Mouse (Mus musculus) A20 (cell line): ENCODE measurements around the gene Tmem229b.
A peak's percentile ranks its signal among the peaks of the same experiment; 100 is the strongest.
"Not testable (repeated sequence)": the region's sequence is repeated elsewhere in the genome, so short reads cannot be mapped to it uniquely, and the experiment has no call there.

Experiments used
- DNase-seq: peaks from one replicate; pipeline ENCODE4 v3.0.0-alpha.2; 2011; ENCODE audit warnings: low read depth, low spot score

Gene Tmem229b

DNA sequence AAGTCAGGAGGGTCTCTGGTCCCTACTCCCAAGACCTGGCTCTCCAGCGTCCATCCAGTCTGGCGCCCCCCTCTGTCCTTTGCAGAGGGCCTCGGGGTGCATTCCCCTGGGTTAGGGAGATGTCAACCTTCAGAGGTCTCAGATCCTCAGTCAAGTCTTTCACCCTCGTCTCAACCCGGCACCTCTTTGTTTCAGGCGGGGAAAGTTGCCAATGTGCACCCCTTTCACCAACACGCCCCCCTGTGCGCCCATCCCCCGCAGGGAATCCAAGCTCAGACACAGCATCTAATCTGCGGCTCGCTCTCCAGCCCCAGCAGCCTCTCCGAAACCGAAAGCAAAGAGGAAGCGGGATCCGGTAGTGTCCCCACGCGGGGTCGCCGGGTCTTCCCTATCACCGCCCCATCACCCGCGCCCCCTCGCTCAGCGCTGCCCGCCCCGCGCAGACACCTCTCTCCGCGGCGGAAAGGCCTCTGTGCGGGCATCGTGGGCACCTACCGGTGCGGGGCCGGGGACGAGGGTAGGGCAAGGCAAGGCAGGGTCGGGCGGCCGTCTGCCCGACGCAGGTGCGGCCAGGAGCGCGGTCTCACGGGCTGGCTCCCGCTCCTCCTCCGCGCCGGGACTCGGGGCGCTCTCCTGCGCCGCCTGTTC is 825 bp downstream of the Tmem229b start:
- DNase-seq = peak; percentile 74

DNA sequence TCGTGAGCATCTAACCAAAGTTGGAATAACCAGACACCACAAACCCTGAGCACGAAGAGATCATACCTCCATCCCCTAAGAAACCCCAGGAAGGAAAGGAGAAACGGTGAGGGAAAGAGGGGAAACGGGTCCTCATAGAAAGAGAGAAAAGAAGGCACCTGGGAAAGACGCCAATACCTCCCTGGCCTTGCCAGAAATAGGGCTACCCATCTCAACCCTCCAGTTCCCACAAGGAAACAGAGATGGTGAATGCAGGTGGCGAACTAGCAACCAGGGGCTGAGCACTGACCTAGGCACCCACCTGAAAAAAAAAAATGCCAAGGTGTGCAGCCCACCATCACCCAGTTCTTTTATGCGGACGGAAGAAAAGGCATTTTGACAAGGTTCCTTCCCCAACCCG is 1.4 kb downstream of the Tmem229b start:
- no peak for DNase-seq

DNA sequence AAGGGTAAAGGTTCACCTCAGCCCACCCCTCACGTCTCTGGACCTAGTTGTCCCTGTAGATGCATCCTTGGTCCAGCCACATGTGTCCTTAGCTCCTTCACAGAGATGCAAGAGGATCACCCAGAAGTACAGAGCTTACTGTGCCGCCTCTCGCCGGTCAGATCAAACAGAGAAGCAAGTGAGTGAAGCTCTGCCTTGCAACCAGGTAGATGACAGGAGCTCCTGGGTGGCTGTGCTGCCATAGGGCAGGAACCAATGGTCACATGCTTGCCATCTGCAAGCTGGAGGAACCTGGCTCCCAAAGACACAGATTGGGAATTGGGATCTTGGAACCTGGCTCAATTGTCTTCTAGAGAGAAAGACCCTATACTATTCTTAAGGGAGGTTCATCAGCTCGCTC is 2.0 kb downstream of the Tmem229b start:
- no peak for DNase-seq

GRCm38 (mm10) chr12:79002978-79003377 is 4.4 kb downstream of the Tmem229b start:
- DNase-seq = no peak

DNA sequence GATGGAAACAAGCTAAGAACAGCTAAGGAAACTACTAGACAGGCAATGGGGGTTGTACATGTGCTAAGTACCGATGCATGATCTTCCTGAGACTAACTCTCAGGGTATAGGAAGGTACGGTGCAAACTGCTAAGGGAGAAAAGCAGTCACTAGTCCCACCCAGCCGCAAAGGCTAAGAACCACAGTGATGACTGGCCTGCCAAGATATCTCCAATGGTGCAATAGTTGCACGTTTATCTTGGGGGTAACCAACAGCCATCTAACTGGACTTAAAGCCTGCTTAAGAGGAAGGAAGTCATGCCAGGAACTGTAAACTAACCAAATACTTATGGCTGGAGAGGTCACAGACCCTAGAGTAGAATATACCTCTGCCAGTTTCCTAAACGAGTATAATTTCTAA is 5.0 kb downstream of the Tmem229b start:
- no peak for DNase-seq

DNA sequence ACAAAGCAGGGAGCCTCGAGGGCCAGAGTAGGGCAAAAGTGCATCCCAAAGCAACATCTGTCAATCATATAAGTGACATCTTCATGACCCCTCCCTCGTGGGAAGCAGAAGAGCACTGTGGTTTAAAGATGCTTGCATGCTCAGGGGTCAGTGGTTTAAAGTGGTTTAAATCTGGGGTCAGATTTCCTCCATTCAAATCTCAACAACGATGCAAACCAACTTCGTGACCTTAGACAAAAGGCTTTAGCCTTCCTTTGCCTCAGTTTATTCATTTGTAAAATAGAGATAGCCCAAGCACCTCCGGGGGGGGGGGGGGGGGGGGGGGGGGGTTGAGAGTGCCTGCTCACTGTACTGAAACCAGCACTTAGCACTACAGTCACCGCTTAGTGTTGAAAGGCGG is 10.7 kb downstream of the Tmem229b start:
- DNase-seq = no peak

DNA sequence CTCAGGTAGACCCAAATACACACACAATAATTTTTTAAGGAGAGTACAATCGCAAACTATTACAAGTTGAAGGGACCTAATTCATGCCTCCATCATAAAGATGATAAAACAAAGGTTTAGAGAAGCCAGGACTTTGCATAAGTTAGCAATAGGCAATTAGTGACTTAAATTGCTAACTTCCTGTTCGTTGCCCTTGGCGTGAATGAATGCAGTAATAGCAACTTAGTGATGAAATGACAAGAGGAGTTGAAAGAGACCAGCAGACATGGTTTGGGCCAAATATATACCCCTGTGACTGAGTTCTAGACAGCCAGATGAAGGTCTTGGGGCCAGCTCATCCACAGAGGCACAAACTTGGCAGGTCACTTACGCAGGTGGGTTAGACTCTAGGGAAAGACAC is 11.2 kb downstream of the Tmem229b start:
- no peak for DNase-seq

- DNase-seq = no peak
These were observed 19.8 kb downstream of the Tmem229b start for GRCm38 (mm10) chr12:78987581-78988081.

DNA sequence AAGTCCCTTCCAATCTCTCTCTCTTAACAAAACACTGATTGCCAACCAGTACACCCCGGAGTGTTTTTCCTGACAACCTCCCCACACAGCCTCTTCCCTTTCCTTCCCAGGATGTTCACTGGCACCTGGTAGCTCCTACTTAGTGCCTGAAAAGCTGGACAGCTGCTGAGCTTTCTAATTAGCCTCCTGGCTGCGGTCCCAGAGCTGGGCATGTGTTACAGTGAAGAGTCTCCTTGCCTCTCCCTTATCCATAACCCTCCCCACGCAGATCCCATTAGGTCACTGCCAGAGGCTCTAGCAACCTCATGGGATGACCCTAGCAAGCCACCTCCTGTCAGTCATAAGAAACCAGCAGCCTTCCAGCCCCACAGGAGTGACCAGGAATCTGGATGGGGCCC is 23.4 kb downstream of the Tmem229b start:
- DNase-seq = no peak

DNA sequence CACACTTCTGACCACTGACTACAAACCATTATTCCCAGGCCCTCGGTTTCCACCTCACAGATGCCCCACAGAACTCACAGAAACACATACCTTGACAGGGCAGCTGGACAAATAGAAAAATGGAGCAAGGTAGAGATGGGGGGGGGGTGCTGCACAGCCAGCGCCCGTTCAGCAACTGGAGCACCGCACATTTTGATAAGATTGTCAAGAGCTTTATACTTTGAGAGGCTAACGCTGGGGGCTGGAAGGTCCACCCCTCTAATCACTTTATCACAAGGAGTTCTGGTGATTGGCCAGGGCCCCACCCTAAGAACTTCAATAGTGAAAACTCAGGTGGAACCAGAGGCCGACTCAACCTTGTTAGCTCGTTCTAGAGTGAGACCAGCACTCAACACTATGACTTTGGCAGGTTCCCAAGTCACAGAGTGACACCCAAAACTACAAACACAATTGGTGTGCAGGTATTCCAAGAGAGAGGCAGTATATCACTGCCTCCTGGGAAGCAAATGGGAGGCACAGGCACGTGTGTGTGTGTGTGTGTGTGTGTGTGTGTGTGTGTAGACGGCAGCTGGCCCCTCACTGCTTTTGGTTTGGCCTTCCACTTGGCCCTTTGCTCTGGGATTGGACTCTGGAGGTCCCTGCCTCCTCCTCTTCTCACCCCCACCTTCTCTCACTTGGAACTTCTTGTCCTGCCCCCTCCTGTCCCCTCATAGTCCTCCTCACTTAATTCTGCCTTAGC is 24.0 kb downstream of the Tmem229b start:
- no peak for DNase-seq

DNA sequence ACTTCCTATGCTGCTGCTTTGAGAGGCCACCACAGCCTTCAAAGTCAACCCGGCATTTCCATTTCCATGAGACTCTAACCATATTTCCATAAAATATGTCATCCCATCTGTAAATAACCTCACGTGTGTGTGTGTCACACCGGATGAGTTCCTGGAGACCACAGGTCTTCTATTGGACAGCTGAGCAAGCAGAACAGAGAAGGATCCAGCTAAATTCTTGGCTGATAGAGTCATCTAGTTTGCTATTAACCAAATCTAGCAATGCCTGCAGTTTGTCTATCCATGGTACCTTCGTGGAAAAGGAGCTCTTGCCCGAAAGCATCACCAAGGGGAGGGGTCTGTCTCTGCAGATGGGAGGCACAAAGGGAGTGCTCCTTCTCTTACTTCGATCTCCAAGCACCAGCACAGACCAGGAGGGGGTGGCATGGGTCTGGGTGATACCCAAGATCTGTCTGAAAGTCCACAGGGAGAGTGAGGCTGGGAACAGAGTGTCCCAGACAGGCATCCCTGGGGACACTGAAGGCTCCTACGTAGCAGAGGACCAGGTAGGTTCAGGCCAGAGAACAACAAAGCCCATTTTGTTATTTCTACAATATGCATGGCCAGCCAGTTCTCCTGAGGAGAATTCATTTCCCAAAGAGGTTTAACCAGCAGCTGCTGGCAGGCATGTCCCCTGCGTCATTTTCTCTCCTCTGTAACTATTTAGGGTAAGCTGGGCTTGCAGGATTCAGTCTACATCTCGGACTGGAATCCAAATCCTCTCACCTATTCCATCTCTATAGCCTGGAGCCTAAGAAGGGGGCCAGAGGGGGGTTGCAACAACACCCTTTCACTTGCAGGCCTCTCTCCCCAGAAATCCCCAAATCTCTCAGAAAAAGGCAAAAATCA is 25.2 kb downstream of the Tmem229b start:
- no peak for DNase-seq

- no peak for DNase-seq
These were observed 26.3 kb downstream of the Tmem229b start for GRCm38 (mm10) chr12:78981131-78981530.

DNA sequence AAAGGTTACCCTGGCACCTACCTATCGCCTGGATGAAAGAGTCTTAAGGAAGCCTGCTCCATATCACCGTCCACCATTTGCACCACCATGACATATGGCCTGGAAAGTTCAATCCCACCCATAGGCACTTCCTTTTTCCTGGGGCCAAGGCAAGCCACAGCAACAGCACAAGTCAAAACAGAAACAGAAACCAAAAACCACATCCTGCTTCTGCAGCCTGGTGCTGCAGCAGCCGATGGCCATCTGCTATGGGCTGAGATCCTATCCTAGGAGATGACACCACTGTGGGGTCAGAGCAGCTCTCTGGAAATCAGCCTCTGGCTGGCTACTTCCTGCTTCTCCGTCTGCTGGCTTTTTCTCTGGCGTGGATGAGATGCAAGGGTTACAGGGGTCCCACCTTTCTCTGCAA is 26.7 kb downstream of the Tmem229b start:
- DNase-seq = peak; percentile 89

- DNase-seq = no peak
These were observed 29.9 kb downstream of the Tmem229b start for GRCm38 (mm10) chr12:78977552-78977951.

- DNase-seq = no peak
These were observed 30.3 kb downstream of the Tmem229b start for GRCm38 (mm10) chr12:78977078-78977477.

DNA sequence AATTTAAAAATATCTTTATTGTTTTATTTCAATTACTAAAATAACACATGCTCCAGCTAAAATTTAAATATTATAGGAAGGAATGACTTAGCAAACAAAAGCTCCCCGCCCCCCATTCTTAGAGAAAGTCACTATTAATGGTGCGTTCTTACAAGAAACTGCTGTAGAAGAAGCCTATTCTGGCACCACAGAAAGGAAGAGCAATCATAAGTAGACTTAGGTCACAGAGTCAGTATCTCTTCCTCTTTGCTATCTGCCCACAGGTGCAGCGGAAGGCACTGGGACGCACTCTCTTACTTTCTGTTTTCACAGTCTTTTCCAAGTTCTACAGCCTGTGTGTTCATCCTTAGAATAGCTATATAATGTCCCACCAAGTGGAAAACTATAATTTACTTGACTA is 31.6 kb downstream of the Tmem229b start:
- peak; percentile 79 for DNase-seq

DNA sequence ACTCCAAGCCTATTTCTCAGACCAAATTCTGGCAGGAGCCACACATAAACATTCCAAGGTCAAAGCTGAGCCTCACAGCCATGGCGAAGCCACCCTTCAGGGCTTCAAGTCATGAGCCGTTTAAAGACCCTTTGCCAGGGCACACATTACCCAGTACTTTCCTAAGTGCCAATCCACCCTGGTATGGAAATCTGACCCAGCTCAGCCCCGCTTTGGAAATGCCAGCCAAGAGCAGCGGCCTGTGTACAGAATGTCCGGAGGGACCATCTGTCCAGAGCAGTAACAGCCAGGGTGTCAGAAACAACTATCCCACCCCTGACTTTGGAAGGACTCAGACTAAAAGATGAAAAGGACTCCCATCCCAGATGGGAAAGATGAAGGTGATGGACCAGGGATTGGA is 32.7 kb downstream of the Tmem229b start:
- no peak for DNase-seq

GRCm38 (mm10) chr12:78973779-78974178 is 33.6 kb downstream of the Tmem229b start:
- DNase-seq = no peak

DNA sequence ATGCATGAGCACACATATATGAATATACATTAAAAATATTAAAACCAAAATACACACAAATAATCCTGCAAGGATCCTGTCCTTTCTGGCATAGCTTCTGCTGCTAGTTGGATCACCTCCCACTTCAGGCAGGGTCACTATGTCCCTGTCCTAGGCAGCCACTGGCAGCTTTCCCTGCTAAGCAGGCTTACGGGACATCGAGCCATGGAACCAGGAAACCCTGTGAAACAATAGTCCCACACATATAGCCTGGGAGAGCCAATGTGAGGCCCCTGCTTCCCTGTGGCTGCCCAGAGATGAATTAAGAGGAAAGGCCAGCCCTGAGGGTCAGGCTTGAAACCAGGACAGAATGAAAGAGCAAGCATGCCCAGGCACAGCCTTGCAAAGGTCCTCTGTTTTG is 35.8 kb downstream of the Tmem229b start:
- DNase-seq = no peak

DNA sequence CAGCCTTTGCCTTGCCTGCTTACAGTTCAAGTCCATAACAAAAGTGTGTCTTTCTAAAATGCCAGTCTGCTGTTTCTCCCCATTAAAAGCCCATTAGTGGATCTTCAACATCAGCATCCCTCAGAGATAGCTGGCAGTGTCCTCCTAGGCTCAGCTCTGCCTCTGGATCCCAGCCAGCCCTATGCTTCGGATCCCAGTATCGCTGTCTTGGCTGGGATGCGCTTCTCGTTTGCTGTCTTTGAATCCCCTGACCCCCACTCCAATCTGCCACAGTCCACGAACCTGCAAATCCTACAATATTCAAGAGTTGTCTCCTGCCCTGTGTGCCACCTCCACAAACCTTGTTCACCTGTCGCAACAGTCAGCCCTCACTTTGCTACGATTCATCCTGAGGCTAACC is 36.7 kb downstream of the Tmem229b start:
- no peak for DNase-seq

DNA sequence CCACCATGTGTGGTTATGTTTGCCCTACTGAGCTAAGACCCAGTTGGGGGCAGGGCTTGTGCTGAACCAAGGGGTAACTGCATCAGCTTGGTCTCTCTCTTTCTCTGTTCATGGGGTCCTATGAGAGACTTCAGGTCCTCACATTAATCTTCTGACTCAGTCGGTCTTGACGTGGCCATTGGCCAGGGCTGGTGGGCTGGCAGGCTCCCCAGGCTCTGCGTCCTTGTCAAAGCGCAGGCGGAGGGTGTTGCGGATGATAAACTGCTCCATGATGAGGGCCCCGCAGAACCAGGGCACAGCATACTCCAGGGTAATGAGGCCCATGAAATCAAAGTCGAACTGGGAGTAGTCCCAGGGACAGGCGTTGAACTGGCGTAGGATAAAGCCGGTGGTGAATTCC is 42.9 kb downstream of the Tmem229b start:
- not testable (repeated sequence) for DNase-seq

GRCm38 (mm10) chr12:78956405-78956804 is 51.0 kb downstream of the Tmem229b start:
- DNase-seq = no peak
